Mouse (Mus musculus): ENCODE data around the gene Tfb2m. TPM values are rescaled to one million over a fixed set of nuclear protein-coding genes. Genes with fewer than 3 reads are reported as not detected.

Tfb2m gene
- total RNA-seq, 2 experiments from 2014 or later = 22.2 to 25.9 TPM

- no peak for DNase-seq
These were observed 13.6 kb upstream of the Tfb2m start for GRCm38 (mm10) chr1:179559446-179560194.

GRCm38 (mm10) chr1:179556921-179557320 lies 10.9 kb upstream of the Tfb2m start:
- DNase-seq = no peak

GRCm38 (mm10) chr1:179553949-179554347 lies 7.9 kb upstream of the Tfb2m start:
- no peak for DNase-seq

GRCm38 (mm10) chr1:179553197-179553948 lies 7.3 kb upstream of the Tfb2m start:
- DNase-seq = no peak

GRCm38 (mm10) chr1:179552751-179553150 lies 6.7 kb upstream of the Tfb2m start:
- DNase-seq = no peak

GRCm38 (mm10) chr1:179551921-179552320 lies 5.9 kb upstream of the Tfb2m start:
- DNase-seq = no peak

GRCm38 (mm10) chr1:179551336-179551735 lies 5.3 kb upstream of the Tfb2m start:
- no peak for DNase-seq

- DNase-seq = no peak
These were observed 3.1 kb upstream of the Tfb2m start for GRCm38 (mm10) chr1:179548996-179549752.

GRCm38 (mm10) chr1:179548220-179548619 lies 2.2 kb upstream of the Tfb2m start:
- no peak for DNase-seq

- DNase-seq = no peak
These were observed 1.1 kb upstream of the Tfb2m start for GRCm38 (mm10) chr1:179547176-179547575.

- DNase-seq = no peak
These were observed 467 bp upstream of the Tfb2m start for GRCm38 (mm10) chr1:179546551-179546917.

- DNase-seq = no peak
These were observed 4.6 kb downstream of the Tfb2m start for GRCm38 (mm10) chr1:179541502-179541901.

GRCm38 (mm10) chr1:179539887-179540286 lies 6.2 kb downstream of the Tfb2m start:
- no peak for DNase-seq

- no peak for DNase-seq
These were observed 7.0 kb downstream of the Tfb2m start for GRCm38 (mm10) chr1:179539054-179539453.

- no peak for DNase-seq
These were observed 26.2 kb downstream of the Tfb2m start for GRCm38 (mm10) chr1:179519901-179520300.

GRCm38 (mm10) chr1:179517713-179518465 lies 28.2 kb downstream of the Tfb2m start, which contains the start of gene Smyd3:
Gene Smyd3 (minus strand): TSS chr1:179518041.
- DNase-seq = peak; percentile 82

GRCm38 (mm10) chr1:179516941-179517712 lies 28.9 kb downstream of the Tfb2m start:
- DNase-seq = no peak

GRCm38 (mm10) chr1:179511895-179512294 lies 34.2 kb downstream of the Tfb2m start:
- no peak for DNase-seq

- no peak for DNase-seq
These were observed 35.3 kb downstream of the Tfb2m start for GRCm38 (mm10) chr1:179510546-179511340.

All from gastrocnemius, postnatal 10 days (tissue).